Mouse (Mus musculus) heart, adult 2 months (tissue): ENCODE measurements around the gene Ugt1a5. TPM values are rescaled to one million over a fixed set of nuclear protein-coding genes. Genes with fewer than 3 reads are reported as not detected.

Experiments
- DNase-seq, 2 experiments: peaks; one replicate each; pipeline ENCODE4 v3.0.0; 2021
- H3K27ac ChIP-seq: fragments of 200-600 bp; 2 replicates; pipeline ENCODE4 v1.8.1; 2022
- H3K27me3 ChIP-seq: fragments of 200-500 bp; 2 replicates; pipeline ENCODE4 v1.6.1; 2012; ENCODE audit warnings: mild to moderate bottlenecking, low read length, inconsistent platforms, mixed read lengths; ENCODE audit not compliant: control insufficient read depth, insufficient read depth
- H3K36me3 ChIP-seq: fragments of 200-500 bp; 2 replicates; pipeline ENCODE4 v1.6.1; 2012; ENCODE audit warnings: low read length, inconsistent platforms; ENCODE audit not compliant: control insufficient read depth, insufficient read depth
- H3K4me1 ChIP-seq: fragments of 200-500 bp; 2 replicates; pipeline ENCODE4 v1.6.1; 2011; ENCODE audit warnings: low read length; ENCODE audit not compliant: control insufficient read depth, insufficient read depth
- H3K4me3 ChIP-seq: fragments of 200-600 bp; 2 replicates; pipeline ENCODE4 v1.8.1; 2022
- H3K79me2 ChIP-seq: fragments of 200-500 bp; replicated peaks from 2 replicates; pipeline ENCODE4 v1.6.1; 2012; ENCODE audit warnings: mild to moderate bottlenecking, inconsistent platforms, low read length, moderate library complexity, mixed read lengths; ENCODE audit not compliant: control insufficient read depth, insufficient read depth
- H3K9ac ChIP-seq: fragments of 200-500 bp; 2 replicates; pipeline ENCODE4 v1.6.1; 2012; ENCODE audit warnings: low read depth, mild to moderate bottlenecking, control low read depth, inconsistent platforms, low read length, mixed read lengths
- CTCF ChIP-seq: fragments of 200-600 bp; IDR thresholded peaks from 2 replicates; pipeline ENCODE4 v1.8.1; 2022; ENCODE audit warnings: antibody characterized with exemption, mild to moderate bottlenecking, moderate library complexity
- EP300 ChIP-seq: fragments of 200-500 bp; IDR thresholded peaks from 2 replicates; pipeline ENCODE4 v1.6.1; 2011; ENCODE audit warnings: low read depth, low read length, control low read depth; ENCODE audit not compliant: insufficient read depth
- POLR2A ChIP-seq: fragments of 200-500 bp; IDR thresholded peaks from 2 replicates; pipeline ENCODE4 v1.6.1; 2011; ENCODE audit warnings: mild to moderate bottlenecking, low read depth, low read length, control low read depth; ENCODE audit not compliant: insufficient read depth
- WGBS: fragments of 180-500 bp; shearing (Covaris S2); methylation state at CpG from one replicate; pipeline ENCODE4 v1.1.7; 2018; 5-methylcytosine and 5-hydroxymethylcytosine counted together
- intact Hi-C: fragments of 180-260 bp; cut with DNase I; formaldehyde crosslinking; loops from one replicate; pipeline ENCODE4 v1.15.1; 2025
- polyA plus RNA-seq: library from polyadenylated mRNA; depleted of rRNA; stranded (reverse); fragments of >200 nt; gene quantifications from 2 replicates; pipeline ENCODE4 v1.2.3, GENCODE M21; 2012
- total RNA-seq, 2 experiments: library from RNA; stranded (reverse); gene quantifications; 2 replicates each; pipeline ENCODE4 v1.2.3; 2021

Gene Ugt1a5
- total and polyA plus RNA-seq, 3 experiments = not detected

DNA sequence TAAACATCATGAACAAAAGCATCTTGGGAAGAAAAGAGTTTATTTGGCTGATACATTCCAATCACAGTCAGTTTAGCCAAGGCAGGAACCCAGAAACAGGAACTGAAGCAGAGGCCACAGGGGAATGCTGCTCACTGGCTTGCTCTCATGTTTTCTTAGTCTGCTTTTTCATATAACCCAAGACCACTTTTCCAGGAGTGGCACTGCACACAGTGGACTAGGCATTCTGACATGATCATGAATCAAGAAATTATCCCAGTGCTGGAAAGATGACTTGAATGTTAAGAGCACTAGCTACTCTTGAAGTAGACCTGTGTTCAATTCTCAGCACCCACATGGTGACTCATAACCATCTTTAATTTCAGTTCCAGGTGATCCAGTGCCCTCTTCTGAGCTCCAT lies 59.9 kb downstream of the Ugt1a5 start:
- no peaks in the 10 kb centered on the region for H3K79me2 ChIP-seq
- H3K4me1 ChIP-seq = no peaks in the 10 kb centered on the region
- H3K36me3 ChIP-seq = no peaks in the 10 kb centered on the region
- no peak overlapping the region for H3K27ac ChIP-seq
- TF ChIP-seq EP300 (no peak), POLR2A (no peak), CTCF (no peak)
- DNase-seq = peak in 1 of 2 experiments; percentile 3
- no peaks in the 10 kb centered on the region for H3K27me3 ChIP-seq
- no peak overlapping the region for H3K4me3 ChIP-seq
- no peak overlapping the region for H3K9ac ChIP-seq
- intact Hi-C loops = no loop called here

DNA sequence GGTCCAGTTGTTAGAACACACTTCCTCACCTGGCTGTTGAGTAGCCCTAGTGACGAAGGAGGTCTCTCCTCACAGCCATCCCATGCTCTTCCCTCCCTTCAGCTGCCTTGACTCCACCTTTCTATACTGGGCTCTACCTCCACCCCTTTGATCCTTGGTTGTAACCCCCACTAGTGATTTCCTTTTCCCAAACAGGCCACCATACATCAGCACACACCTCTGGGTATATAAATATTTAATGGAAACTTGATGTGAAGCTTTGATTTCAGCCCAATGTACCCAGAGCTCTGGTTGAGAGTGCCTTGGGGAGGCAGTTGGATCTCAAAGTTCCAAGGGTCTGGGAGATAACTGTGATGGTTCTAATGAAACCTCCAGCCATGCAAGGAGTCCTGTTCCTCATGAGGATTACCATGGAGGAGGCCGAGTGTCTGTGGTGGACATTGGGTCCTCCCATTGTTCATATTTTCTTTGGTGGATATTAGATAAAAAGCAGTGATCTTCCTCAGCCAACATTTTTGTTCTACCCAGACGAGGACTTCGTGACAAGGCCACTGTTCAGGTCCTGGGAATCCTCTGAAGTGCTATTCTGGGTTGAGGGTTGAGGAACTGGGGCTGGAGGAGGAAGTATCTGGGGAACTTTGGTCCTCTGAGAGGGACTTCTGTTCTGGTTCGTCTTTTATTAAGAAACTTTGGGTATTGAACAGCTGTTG lies 61.0 kb downstream of the Ugt1a5 start, which contains the start of gene Mroh2a:
Mroh2a (plus strand) TSS at position 317 of the 710 bp plus-strand sequence.
- WGBS = 39% methylated on average over 5 of the region's 5 CpGs
- no peak for TF ChIP-seq EP300
- no peak for TF ChIP-seq POLR2A
- no peak for TF ChIP-seq CTCF
- peak; percentile 33 to 50 for DNase-seq
- Histone ChIP-seq H3K79me2 (no peaks in the 10 kb centered on the region), H3K4me3 (no peak within 1 kb of the TSS), H3K27ac (no peak within 1 kb of the TSS), H3K9ac (no peak within 1 kb of the TSS), H3K27me3 (no peaks in the 10 kb centered on the region), H3K36me3 (no peaks in the 10 kb centered on the region), H3K4me1 (no peaks in the 10 kb centered on the region)
- intact Hi-C loops = no loop called here

DNA sequence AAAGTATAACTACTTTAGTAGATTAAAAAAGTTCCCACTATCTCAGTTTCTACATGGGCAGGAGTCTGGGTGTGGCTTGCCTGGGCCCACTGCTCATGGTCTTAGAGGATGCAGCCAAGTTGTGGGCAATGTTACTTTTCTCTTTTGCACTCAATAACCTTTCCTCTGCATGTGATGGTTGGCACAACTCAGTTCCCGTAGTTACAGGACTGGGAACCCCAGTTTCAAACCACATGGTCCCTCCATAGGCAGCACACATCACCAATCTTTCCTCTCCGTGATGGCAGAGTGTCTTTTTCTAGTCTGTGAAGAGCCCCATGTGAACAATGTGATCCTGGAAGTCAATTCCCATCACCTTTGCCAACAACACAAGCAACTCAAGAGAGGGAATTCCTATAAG lies 61.7 kb downstream of the Ugt1a5 start:
- Histone ChIP-seq H3K27ac (no peak overlapping the region), H3K79me2 (no peaks in the 10 kb centered on the region), H3K4me3 (no peak overlapping the region), H3K36me3 (no peaks in the 10 kb centered on the region), H3K4me1 (no peaks in the 10 kb centered on the region), H3K27me3 (no peaks in the 10 kb centered on the region), H3K9ac (no peak overlapping the region)
- intact Hi-C loops = no loop called here
- DNase-seq = peak; percentile 20 to 28
- TF ChIP-seq EP300 (no peak), POLR2A (no peak), CTCF (no peak)
- WGBS = 48% methylated on average over 2 of the region's 2 CpGs

DNA sequence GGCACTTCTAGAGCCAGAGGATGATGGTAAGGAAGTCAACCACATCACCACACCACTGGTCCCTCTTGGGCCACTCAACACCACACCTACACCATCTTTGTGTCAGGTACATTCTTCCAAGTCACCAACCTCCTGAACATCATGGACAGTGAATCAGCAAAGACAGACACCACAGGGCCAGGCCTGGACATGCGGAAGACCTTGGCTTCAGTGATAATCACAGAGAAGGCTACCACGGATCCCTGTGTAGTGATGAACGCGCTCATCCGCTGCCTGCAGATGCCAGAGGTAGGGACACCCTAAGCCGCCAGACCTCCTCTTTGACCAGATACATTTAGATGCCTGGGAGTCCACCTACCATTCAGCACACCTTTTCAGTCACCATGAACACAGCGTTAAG lies 62.3 kb downstream of the Ugt1a5 start:
- TF ChIP-seq EP300 (no peak), POLR2A (no peak), CTCF (no peak)
- 66% methylated on average over 7 of the region's 7 CpGs for WGBS

DNA sequence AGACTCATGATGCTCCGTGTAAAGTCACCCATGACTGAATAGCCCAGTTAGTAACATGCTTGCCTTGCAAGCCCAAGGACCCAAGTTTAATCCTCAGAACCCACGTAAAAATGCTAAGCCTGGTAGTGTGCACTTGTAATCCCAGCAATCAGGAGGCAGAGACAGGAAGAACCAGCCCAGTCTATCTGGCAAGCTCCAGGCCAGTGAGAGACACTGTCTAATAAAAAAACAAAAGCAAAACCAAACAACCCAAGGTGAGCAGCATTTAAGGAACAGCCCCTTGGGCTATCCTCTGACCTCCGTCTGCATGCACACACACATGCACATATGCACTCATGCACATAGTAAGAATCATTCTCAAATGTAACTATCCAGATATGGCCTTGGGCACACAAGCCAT lies 63.8 kb downstream of the Ugt1a5 start:
- no peaks in the 10 kb centered on the region for H3K79me2 ChIP-seq
- no peak overlapping the region for H3K9ac ChIP-seq
- no peaks in the 10 kb centered on the region for H3K36me3 ChIP-seq
- DNase-seq = peak in 1 of 2 experiments; percentile 22
- no peak overlapping the region for H3K4me3 ChIP-seq
- 66% methylated on average over 3 of the region's 3 CpGs for WGBS
- no peak overlapping the region for H3K27ac ChIP-seq
- no peaks in the 10 kb centered on the region for H3K4me1 ChIP-seq
- TF ChIP-seq CTCF = no peak
- no peak for TF ChIP-seq POLR2A
- TF ChIP-seq EP300 = no peak
- no peaks in the 10 kb centered on the region for H3K27me3 ChIP-seq
- intact Hi-C loops = no loop called here

More for the DNA sequence above, 62.3 kb downstream of the Ugt1a5 start:
- H3K79me2 ChIP-seq = no peaks in the 10 kb centered on the region
- intact Hi-C loops = no loop called here
- H3K4me3 ChIP-seq = no peak overlapping the region
- no peaks in the 10 kb centered on the region for H3K27me3 ChIP-seq
- no peak overlapping the region for H3K9ac ChIP-seq
- peak; percentile 18 to 28 for DNase-seq
- H3K36me3 ChIP-seq = no peaks in the 10 kb centered on the region
- H3K4me1 ChIP-seq = no peaks in the 10 kb centered on the region
- H3K27ac ChIP-seq = no peak overlapping the region

DNA sequence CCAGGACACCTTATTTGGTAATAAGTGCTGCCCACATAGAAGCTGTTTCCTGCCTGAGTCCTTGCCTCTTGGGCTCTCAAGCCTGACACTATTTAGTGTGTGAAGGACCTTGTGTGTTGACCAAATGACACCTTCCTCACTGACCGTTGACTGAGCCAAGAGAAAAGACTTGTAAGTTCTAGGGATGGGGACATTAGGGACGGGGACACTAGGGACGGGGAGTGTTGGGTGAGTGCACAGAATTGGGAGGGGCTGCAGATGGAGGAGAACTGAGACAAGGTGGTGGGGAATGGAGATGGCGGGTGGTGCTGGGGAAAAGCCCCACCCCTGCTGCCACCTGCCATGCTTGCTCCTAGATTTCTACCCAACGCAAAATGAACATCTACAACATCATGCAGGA lies 64.2 kb downstream of the Ugt1a5 start:
- DNase-seq = peak; percentile 23 to 33
- Histone ChIP-seq H3K4me3 (no peak overlapping the region), H3K27ac (no peak overlapping the region), H3K79me2 (no peaks in the 10 kb centered on the region), H3K36me3 (no peaks in the 10 kb centered on the region), H3K4me1 (no peaks in the 10 kb centered on the region), H3K9ac (no peak overlapping the region), H3K27me3 (no peaks in the 10 kb centered on the region)
- no peak for TF ChIP-seq POLR2A
- TF ChIP-seq EP300 = no peak
- TF ChIP-seq CTCF = no peak
- intact Hi-C loops = no loop called here
- 75% methylated on average over 5 of the region's 5 CpGs for WGBS
